Mouse (Mus musculus) lung, postnatal 10 days (tissue): ENCODE data around the gene Chrd.
A peak's percentile ranks its signal among the peaks of the same experiment; 100 is the strongest.

Experiments used
- DNase-seq: peaks from one replicate; pipeline ENCODE4 v3.0.0; 2021

Gene Chrd

DNA sequence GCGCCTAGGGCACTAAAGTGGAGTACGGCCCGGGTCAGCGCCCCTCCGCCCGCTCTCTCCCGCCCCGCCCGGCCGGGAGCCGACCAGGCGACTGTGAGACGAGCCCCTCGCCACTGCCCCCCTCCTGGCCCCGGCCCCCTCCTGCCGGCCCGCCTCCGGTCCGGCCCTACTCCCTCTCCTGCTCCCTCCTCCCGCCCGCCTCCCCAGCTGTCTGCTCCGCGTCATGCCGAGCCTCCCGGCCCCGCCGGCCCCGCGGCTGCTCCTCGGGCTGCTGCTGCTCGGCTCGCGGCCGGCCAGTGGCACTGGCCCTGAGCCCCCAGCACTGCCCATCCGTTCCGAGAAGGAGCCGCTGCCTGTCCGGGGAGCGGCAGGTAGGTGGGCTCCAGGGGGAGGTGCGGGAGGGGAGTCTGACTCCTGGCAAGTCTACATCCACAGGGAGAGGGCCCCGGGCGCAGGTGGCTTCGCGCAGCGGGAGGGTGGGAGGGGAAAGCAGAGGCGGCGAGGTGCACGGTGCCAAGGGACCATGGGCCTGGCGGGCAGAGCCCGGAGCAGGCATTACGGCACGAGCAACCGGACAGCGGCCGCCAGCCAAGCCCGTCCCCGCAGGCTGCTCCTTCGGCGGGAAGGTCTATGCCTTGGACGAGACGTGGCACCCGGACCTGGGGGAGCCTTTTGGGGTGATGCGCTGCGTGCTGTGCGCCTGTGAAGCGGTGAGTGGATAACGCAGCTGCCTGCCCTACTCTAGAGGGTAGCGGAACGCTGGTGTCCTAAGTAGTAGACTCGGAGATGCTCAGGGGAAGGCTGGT, at the start of gene Chrd:
Gene Chrd, plus strand, starts transcription at position 203 of the 806 bp plus-strand sequence.
- DNase-seq = peak; percentile 83

DNA sequence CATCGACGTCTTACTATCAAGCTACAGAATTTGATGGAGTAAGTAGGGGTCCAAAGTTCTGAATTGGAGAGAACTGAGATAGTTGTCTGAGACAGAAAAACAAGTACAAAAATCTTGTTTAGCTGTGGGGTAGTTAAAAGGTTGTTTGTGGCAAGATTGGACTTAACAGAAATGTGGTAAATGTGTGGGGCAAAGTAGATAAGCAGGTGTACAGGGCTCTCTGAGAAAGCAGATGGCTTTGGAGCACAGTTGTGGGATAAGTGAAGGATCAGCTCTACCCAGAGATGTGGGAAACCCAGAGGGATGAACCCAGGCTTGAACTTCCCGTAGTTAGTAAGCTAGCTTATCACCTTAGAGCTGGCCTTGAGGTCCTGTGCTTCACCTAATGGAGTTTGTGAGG, 42.2 kb upstream of the Chrd start:
- no peak for DNase-seq

DNA sequence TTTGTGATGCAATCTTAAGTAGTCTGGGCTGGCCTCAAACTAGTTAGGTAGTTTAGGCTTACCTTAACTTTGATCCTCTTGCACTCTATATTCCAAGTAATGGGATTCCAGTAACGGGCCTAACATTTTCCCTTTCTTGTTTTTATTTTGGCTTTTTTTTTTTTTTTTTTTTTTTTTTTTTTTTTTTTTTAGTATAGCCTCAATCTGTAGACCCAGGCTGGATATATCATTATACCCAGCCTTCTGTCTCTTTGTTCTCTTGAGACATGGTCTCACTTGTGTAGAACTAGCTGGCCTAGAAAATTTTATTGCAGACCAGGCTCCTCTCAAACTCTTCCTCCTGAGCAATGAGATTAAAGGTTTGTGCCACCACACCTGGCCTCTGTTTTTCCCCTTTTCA, 41.3 kb upstream of the Chrd start:
- DNase-seq = no peak

DNA sequence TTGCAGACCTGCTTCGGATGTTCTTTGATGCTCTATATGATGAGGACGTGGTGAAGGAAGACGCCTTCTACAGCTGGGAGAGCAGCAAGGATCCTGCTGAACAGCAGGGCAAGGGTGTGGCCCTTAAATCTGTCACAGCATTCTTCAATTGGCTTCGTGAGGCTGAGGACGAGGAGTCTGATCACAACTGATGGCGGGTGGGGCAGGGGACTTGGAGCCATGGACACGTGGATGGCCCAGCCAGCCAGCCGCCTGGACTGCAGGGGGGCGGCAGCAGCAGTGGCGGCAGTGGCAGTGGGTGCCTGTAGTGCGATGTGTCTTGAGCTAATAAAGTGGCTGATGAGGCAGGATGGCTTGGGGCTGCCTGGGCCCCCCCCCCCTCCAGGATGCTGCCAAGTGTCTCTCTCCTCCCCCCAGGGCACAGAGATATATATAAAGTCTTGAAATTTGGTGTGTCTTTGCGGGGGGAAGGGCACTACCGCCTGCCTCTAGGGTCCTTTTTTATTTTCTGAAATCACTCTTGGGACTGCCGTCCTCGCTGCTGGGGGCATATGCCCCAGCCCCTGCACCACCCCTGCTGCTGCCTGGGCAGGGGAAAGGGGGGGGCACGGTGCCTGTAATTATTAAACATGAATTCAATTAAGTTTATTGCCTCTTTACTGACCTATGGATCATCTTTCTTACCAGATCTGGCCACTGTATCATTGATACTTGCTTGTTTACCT, 40.5 kb upstream of the Chrd start:
- no peak for DNase-seq

DNA sequence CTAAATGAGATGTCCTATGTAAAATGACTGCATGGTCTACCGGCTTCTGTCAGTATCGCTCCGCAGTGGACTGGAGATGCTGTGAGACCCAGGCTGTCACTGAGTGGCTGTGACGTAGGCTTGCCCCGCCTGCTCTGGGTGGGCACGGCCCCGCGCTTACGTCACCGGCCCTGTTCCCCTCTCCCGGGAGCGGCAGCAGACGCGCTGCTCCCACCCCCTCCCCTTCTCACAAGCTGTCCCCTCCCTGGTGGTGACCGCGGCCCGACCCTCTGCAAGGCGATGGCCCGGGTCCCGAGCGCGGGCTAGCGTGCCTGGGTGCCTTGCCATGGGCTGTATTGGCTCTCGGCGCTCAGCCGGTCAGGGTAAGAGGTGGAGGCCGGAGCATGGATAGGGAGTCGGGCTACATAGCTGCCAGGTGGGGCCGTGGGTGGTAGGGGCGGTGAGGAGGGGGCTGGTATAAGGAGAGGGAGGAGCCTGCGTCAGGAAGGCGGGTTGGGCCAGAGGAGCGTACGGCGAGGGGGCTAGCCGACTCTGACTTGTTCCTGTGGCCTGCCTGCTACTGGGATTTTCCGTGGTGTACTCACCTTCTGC, 39.7 kb upstream of the Chrd start, which contains the start of gene Fam131a:
Gene Fam131a, plus strand, starts transcription at position 131 of the 591 bp plus-strand sequence.
- DNase-seq = peak; percentile 95

DNA sequence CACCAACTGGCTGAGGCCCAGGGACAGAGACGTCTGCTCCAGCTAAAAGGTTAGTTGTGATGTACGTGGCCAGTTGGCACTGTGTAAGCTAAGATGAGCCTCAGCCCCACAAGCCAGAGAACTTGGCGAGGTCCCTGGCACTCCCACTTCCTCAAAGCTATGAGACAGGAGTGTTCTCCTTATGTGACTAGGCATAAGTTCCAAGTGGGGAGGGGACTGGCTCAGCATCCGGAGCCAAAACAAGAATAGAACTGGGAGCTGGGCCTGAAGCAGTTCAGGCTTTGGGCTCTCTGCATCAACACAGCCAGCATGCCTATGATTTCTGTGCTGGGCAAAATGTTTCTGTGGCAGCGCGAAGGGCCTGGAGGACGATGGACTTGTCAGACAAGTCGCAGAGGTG, 38.1 kb upstream of the Chrd start:
- DNase-seq = peak; percentile 70

DNA sequence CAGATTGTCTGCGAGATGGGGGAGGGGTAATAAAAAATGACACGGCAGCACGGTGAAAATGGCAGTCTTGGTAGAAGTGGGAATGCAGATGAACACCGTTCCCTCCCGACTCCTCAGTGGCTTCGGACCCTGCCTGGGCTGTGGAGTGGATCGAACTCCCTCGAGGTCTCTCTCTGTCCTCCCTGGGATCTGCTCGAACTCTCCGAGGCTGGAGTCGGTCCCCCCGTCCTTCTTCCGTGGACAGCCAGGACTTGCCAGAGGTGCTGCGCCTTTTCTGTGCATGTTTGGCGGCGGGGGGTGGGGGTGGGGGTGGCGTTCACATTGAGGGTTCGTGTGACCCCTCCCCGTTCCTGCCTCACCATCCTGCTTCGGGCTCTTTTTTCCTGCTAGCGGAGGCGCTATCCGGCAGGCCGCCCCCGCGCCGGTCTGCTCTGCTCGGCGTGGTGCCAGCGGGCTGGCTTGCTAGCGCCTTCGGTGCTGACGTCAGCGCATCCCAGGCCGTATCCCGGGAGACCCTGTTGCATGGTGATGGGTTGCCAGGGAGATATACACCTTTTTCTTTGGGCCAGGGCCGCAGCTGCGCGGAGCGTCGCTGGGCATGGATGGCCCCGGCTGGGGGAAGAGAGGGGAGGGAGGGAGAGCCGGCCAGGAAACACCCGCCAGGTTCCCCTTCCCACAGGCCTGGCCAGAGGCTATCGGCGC, 37.2 kb upstream of the Chrd start:
- DNase-seq = peak; percentile 88

DNA sequence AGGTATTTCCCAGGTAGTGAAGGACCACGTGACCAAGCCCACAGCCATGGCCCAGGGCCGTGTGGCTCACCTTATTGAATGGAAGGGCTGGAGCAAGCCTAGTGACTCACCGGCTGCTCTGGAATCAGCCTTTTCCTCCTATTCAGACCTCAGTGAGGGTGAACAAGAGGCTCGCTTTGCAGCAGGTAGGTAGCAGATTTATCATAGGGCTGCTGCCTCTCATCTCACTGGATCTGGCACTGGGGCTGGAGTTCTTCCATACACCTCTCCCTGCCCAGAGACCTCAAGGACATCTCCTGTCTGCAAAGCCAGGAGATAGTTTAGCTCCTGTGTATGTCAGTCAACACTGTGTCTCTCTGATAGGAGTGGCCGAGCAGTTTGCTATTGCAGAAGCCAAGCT, 33.7 kb upstream of the Chrd start:
- DNase-seq = no peak

DNA sequence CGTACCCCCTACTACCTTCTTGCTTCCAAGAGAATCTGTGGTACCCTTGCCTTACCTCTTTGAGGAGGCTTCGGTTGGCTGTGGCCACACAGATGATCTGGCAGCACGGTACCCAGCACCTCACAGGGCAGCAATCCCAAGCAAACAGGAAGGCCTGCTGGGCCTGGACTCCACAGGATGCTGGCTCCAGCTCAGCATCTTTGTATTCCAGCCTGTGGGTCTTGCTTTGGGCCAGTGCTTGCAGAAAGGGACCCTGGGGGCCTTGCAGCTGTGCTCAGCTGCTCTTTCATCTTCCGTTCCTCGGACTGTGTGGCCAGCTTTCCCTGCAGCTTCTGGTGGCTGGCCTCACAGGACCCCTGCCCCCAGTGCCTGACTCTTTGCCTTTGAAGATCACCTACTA, 32.9 kb upstream of the Chrd start:
- no peak for DNase-seq

DNA sequence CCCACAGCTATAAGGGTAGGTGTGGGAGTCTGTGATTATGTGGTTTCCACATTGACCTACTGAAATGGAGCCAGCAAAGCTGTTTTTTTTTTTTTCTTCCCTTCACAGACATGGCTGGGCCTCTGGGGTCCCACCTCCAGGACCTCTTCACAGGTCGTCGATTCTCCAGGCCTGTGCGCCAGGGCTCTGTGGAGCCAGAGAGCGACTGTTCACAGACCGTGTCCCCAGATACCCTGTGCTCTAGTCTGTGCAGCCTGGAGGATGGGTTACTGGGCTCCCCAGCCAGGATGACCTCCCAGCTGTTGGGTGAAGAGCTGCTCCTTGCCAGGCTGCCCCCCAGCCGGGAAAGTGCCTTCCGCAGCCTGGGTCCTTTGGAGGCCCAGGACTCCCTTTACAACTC, 31.6 kb upstream of the Chrd start:
- no peak for DNase-seq

DNA sequence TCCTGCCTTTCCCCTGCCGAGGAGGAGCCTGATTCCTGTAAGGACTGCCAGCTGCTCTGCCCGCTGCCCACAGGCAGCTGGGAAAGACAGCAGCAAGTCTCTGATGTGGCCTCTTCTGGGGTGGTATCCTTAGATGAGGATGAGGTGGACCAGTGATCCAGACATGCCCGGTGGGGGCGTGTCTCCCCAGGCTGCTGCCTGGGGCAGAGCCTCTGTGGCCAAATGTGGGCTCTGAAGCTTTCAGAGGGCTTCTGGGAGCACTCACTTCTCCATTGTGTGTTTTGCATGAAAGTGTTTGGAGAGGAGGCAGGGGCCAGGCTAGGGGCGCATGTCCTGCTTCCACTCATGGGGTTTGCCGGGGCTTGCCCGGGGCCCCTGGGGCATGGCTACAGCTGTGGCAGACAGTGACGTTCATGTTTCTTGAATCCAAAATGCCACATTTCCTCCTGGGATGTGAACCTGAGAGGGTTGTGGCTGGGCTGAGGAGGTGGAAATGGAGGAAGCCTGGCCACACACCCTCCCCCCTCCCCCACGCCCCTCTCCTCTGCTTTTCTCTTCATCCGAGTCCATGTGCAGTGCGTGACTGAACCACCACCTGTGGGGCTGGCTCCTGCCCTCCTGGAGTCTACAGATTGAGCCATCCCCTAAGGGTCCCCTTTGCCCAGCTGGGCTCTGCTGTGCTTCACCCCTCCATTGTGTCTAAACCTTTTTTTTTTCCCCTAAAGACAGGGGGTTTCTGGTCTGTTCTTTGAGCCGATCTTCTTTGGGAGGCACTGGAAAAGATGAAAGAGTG, 31.0 kb upstream of the Chrd start:
- no peak for DNase-seq

DNA sequence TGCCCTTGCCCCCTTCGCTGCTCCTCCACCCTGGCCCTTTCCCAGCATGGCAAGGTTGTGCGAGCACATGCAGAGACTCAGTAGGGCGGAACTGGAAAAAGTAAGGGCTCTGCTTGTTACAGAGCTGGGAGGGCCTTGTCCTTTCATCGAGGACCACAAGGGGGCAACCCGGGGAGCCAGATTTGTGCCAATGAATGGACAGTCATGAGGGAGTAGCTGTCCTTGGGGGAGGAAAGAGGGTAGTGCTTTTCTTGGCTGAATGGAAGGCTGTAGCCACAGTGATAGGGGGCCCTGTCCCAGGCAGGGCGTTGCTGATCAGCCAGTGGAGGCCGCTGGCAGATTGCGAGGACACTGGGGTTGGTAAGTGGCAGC, 30.4 kb upstream of the Chrd start:
- peak; percentile 88 for DNase-seq

DNA sequence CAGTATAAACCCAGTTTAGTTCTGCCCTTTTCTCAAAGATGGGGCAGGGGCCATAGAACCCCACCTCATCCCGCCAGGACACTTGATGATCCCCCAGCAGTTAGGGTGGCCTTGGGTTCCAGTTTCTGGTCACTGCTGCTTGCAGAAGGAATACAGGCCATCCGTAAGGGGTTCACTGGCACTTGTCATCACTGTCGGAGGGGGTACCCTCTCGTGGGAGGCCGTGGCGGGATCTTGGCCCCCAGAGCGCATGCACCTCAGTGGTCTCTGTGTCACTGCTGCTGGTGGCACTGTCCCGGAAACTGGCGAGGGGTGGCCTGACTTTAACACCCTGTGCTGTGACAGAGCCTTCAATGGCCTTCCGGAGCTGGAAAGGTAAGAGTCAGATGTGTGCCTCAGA, 29.9 kb upstream of the Chrd start:
- DNase-seq = no peak

DNA sequence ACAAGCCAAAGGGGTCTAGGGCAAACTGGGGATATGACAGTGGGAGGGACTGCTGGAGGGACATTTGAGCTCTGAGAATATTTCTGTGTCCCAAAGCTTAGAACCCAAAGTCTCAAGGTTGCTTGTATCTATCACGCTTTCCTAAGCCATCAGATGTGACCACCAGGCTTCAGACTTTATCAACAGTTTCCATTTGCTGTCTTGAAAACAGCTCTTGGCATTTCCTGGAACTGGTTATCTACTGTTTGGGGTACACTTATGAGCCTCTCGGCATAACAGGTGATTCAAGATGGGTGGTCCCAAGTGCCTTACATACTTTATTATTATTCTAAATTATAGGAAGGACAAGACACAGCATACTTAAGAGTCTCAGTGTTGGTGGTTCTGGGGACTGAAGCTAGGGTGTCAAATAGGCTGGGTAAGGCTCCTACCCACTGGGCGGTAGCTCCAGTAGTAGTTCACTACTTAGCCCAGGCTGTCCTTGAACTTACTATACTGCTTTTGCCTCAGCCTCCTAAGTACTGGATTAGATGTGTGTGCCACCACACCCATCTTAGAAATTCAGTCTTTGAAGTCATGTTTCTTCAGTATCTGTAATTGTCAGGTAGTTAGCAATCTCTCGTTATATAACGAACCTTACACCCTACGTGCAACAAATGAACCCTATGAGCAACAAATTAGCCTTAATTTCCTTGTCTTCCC, 29.1 kb upstream of the Chrd start:
- DNase-seq = no peak

DNA sequence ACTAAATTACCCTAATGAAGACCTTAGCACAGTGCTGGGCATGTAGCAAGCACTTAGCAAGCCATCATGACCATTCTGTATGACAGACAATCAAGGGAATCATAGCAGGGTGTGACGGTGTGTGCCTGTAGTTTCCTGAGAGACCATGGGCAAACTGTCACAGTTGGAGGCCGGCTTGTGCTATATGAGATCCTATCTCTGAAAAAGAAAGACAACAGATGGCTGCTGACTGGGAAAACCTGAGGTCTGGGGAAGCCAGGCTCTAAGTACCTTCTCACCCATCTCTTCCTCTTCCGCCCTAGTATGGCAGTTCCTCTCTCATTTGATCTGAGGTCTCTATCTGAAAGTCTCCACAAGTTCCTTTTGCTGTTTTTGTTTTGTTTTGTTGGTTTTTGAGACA, 27.1 kb upstream of the Chrd start:
- DNase-seq = no peak

DNA sequence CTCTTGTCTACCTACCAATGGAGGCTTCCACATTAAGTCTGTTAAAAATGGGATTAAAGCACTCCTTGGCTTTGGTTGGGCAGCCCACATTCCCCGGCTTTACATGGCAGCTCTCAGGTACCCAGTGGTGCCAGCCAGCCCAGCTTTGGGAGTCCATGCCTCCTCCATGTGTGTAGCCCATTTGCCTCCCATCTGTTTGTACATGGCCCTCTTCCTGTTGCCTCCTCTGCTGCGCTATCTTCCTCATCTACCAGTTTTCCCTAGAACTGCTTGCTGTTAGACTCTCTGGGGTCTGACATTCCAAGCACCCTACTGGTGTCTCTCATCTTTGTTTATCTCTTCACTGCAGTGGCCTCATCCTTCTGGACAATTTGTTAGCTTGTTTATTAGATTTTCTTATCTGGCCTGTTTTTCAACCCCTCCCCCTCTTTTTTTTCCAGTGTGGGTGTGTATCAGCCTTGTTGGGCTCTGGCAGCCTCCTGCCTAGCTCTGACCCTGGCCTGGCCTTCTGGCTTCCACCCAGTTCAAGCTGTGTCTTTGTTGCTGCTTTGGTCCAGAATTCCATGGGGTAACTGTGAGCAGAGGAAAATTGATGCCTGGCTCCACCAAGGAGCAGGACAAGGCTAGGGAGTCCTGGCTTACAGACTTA, 26.4 kb upstream of the Chrd start:
- peak; percentile 37 for DNase-seq

DNA sequence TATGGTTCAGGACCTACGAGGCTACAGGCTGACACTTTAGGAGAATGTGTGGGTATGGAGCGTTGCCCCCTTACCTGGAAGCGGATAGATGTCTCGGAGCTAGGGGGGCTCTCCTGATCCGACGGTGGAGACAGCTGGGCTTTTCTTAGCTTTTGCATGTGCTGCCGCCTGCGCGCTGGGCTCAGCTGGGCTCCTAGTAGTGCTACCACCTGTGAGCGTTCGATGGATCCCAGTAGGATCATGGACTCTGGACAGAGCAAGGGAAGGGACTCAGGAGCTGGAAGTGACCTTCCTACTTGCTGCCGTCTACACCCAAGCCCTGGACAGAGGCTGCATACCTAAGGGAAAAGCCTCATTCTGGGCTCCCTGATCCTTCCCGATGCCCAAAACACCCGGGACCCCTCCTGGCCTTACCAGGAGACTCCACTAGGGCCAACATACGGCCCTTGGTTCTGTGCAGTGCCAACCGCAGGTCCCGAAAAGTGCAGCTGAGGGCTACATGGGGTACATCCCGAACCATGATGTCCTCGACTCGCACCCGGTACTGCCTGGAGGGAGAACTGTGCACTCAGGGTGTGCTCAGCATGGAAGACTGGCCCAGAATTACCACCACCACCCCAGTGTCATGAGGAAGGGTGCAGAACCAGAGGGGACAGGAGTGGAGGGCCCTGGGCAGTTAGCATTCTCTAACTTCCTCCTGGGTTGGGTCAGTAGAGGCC, 24.5 kb upstream of the Chrd start:
- DNase-seq = no peak

DNA sequence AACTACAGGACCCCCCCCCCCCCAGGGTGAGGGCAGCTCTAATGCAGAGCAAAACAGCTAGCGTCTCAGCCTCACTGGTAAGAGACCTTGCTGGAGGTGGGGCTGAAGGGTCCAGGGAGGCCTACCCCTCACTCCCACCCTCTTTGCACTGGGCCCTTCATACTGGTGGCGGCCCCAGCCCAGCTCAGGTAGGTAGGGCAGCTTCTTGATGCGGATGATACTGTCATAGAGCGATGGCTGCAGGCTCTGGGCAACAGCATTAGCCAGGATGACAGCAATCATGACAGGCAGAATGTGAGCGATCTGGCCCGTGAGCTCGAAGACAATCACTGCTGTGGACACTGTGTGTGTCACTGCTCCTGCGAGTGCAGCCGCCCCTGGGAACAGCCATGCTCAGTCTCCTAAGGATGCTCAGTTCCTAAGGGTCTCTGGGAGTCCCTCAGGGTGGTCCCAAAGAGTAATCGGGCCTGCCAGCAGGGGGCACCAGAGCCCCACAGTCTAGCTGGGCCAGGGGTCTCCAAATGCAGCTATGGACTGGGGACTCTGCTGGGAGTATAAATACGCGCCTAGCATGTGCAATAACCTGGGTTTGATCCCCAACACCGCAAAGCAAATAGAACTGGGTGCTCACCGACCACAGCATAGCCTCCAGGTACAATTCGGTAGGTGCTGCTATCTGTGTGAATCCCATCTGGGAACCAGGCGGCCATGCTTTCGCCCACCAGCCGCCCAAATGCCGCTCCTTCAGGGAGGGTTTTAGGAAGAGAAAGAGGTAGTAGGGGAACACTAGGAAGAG, 23.8 kb upstream of the Chrd start:
- peak; percentile 30 for DNase-seq

DNA sequence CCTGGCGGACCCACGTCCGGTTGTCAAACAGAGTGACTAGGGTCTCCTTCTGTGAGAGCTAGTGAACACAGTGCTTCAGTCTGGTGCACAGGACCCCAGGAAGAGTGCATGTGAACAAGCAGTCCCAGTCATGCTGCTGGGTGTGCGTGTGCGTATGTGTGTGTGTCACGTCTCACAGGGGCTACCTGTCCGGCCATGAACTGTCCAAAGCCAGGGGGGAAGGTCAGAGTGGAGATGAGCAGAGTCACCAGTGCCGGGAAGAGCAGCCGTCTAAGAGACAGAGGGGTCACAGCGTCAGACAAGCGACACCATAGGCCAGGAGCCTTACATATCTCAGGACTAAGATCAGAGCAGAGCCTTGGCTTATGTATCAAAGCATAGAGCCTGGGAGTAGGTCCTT, 22.6 kb upstream of the Chrd start:
- no peak for DNase-seq

DNA sequence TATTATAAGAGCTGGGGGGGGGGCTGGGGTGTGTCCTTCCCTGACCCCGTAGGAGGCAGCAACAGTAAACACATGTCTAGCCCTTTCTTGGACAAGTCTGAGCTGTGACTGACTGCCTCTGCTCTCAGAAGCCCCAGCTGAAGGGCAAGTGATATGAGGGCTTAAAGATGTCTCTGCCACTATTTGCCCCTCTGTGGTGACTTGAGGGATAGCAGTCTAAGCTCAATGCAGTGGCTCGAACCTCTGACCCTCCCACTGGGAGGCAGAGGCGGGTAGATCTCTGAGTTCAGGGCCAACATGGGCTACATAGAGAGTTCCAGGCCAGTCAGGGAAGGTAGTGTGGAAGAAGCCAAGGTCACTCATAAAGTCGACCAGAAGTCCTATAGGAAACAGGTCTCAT, 22.1 kb upstream of the Chrd start:
- DNase-seq = no peak
